Mouse (Mus musculus) forebrain, embryonic 11.5 days (tissue): ENCODE data around the gene Daw1. TPM values are rescaled to one million over a fixed set of nuclear protein-coding genes. Genes with fewer than 3 reads are reported as not detected.

Experiments
- ATAC-seq: fragments of 200-750 bp; cut with Nextera tagmentation; replicated peaks from 2 replicates; pipeline ENCODE4 v1.8.0; 2017; ENCODE audit warnings: moderate TSS enrichment; ENCODE audit not compliant: low FRiP score
- DNase-seq: peaks from one replicate; pipeline ENCODE4 v3.0.0-alpha.2; 2017; ENCODE audit warnings: low spot score
- H3K27ac ChIP-seq: fragments of 300-500 bp; sonication (generic); 2 replicates; pipeline ENCODE4 v1.5.1; 2014; ENCODE audit warnings: low read depth, low read length
- H3K27me3 ChIP-seq: fragments of 300-500 bp; sonication (generic); 2 replicates; pipeline ENCODE4 v1.6.1; 2014; ENCODE audit warnings: mild to moderate bottlenecking, low read length, mixed read lengths; ENCODE audit not compliant: control insufficient read depth, insufficient read depth
- H3K36me3 ChIP-seq: fragments of 300-500 bp; sonication (generic); 2 replicates; pipeline ENCODE4 v1.6.1; 2014; ENCODE audit warnings: mild to moderate bottlenecking, low read length, moderate library complexity, mixed read lengths; ENCODE audit not compliant: control insufficient read depth, insufficient read depth
- H3K4me1 ChIP-seq: fragments of 300-500 bp; sonication (generic); replicated peaks from 2 replicates; pipeline ENCODE4 v1.6.1; 2014; ENCODE audit warnings: low read length, mixed read lengths; ENCODE audit not compliant: control insufficient read depth, insufficient read depth
- H3K4me2 ChIP-seq: fragments of 300-500 bp; sonication (generic); 2 replicates; pipeline ENCODE4 v1.6.1; 2014; ENCODE audit warnings: low read depth, mild to moderate bottlenecking, low read length, moderate library complexity, mixed read lengths; ENCODE audit not compliant: severe bottlenecking
- H3K4me3 ChIP-seq: fragments of 300-500 bp; sonication (generic); 2 replicates; pipeline ENCODE4 v1.5.1; 2014; ENCODE audit warnings: low read depth, low read length
- H3K9ac ChIP-seq: fragments of 300-500 bp; sonication (generic); 2 replicates; pipeline ENCODE4 v1.6.1; 2014; ENCODE audit warnings: low read length
- H3K9me3 ChIP-seq: fragments of 300-500 bp; sonication (generic); 2 replicates; pipeline ENCODE4 v1.6.1; 2016; ENCODE audit warnings: low read length, mixed read lengths; ENCODE audit not compliant: control insufficient read depth
- WGBS: fragments of 180-500 bp; shearing (Covaris S2); extraction: QIAGEN DNeasy Blood & Tissue Kit; methylation state at CpG from one replicate; pipeline ENCODE4 v1.1.7; 2014; 5-methylcytosine and 5-hydroxymethylcytosine counted together
- polyA plus RNA-seq: library from polyadenylated mRNA; unstranded; fragments of >200 nt; fragmentation: Nextera tagmentation; extraction: Ambion mirVana; gene quantifications from 2 replicates; pipeline ENCODE4 v1.2.1, GENCODE M21; 2014

Daw1 gene
- polyA plus RNA-seq, 1 experiment from 2014 or later, result 0.59 TPM

GRCm38 (mm10) chr1:83135829-83136228, 23.7 kb upstream of the Daw1 start:
- H3K4me2 ChIP-seq, result no peak overlapping the region

DNA sequence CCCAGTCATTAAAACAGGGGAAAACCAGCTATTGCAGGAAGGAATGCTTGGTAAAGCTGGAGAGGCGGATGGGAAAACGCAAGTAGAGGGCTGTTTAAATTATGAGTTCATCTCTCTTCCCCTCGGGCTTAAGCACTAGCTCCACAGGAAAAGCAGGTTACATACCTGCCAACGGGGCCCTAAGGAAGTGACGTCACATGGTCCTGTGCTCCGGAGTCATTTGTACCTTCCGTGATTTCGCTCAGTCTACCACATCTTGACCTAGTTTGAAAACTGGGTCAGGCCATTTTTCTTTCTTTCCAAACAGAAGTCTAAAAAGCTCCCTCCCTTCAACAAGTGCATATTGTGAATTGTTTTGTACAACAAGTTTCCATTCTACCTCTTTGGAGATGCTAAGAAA, 21.7 kb upstream of the Daw1 start:
- H3K27ac ChIP-seq, result no peak overlapping the region
- no peak overlapping the region for H3K4me3 ChIP-seq
- no peaks in the 10 kb centered on the region for H3K4me1 ChIP-seq
- no peak overlapping the region for H3K9ac ChIP-seq
- H3K36me3 ChIP-seq, result no peaks in the 10 kb centered on the region
- ATAC-seq (no peak), DNase-seq (no peak)
- WGBS, result 91% methylated on average over 8 of the region's 8 CpGs
- H3K4me2 ChIP-seq, result no peak overlapping the region
- no peaks in the 10 kb centered on the region for H3K27me3 ChIP-seq
- H3K9me3 ChIP-seq, result no peaks in the 10 kb centered on the region

More at GRCm38 (mm10) chr1:83135829-83136228, 23.7 kb upstream of the Daw1 start:
- H3K4me3 ChIP-seq, result no peak overlapping the region
- 85% methylated on average over 7 of the region's 7 CpGs for WGBS
- H3K27me3 ChIP-seq, result no peaks in the 10 kb centered on the region
- no peaks in the 10 kb centered on the region for H3K36me3 ChIP-seq
- no peak for DNase-seq
- ATAC-seq, result no peak
- H3K9me3 ChIP-seq, result no peaks in the 10 kb centered on the region
- H3K27ac ChIP-seq, result no peak overlapping the region
- H3K9ac ChIP-seq, result no peak overlapping the region
- H3K4me1 ChIP-seq, result no peaks in the 10 kb centered on the region

GRCm38 (mm10) chr1:83138721-83139120, 20.8 kb upstream of the Daw1 start:
- Histone ChIP-seq H3K4me3 (no peak overlapping the region), H3K4me1 (no peaks in the 10 kb centered on the region), H3K4me2 (no peak overlapping the region), H3K27ac (no peak overlapping the region), H3K9me3 (no peaks in the 10 kb centered on the region), H3K27me3 (no peaks in the 10 kb centered on the region), H3K9ac (no peak overlapping the region), H3K36me3 (no peaks in the 10 kb centered on the region)
- DNase-seq (no peak), ATAC-seq (no peak)
- 89% methylated on average over 6 of the region's 6 CpGs for WGBS

- Histone ChIP-seq H3K36me3 (no peaks in the 10 kb centered on the region), H3K4me2 (no peak overlapping the region), H3K9me3 (no peaks in the 10 kb centered on the region), H3K27me3 (no peaks in the 10 kb centered on the region), H3K4me3 (no peak overlapping the region), H3K9ac (no peak overlapping the region), H3K4me1 (no peaks in the 10 kb centered on the region), H3K27ac (no peak overlapping the region)
- no peak for DNase-seq
- 85% methylated on average over 8 of the region's 8 CpGs for whole genome bisulfite sequencing
- ATAC-seq, result no peak
Measured at GRCm38 (mm10) chr1:83141510-83141909, 18.0 kb upstream of the Daw1 start.

- no peak overlapping the region for H3K27ac ChIP-seq
- H3K4me2 ChIP-seq, result no peak overlapping the region
- no peaks in the 10 kb centered on the region for H3K4me1 ChIP-seq
- no peaks in the 10 kb centered on the region for H3K27me3 ChIP-seq
- H3K36me3 ChIP-seq, result no peaks in the 10 kb centered on the region
- DNase-seq, result no peak
- H3K9me3 ChIP-seq, result no peaks in the 10 kb centered on the region
- no peak overlapping the region for H3K9ac ChIP-seq
- H3K4me3 ChIP-seq, result no peak overlapping the region
- 89% methylated on average over 5 of the region's 5 CpGs for WGBS
- no peak for ATAC-seq
Measured at GRCm38 (mm10) chr1:83142055-83142454, 17.5 kb upstream of the Daw1 start.

GRCm38 (mm10) chr1:83146547-83146946, 13.0 kb upstream of the Daw1 start:
- no peak for DNase-seq
- Histone ChIP-seq H3K4me2 (no peak overlapping the region), H3K4me3 (no peak overlapping the region)

GRCm38 (mm10) chr1:83150227-83150626, 9.3 kb upstream of the Daw1 start:
- Histone ChIP-seq H3K9ac (no peak overlapping the region), H3K4me2 (no peak overlapping the region), H3K36me3 (no peaks in the 10 kb centered on the region), H3K4me1 (no peaks in the 10 kb centered on the region), H3K9me3 (no peaks in the 10 kb centered on the region), H3K27me3 (no peaks in the 10 kb centered on the region), H3K27ac (no peak overlapping the region), H3K4me3 (no peak overlapping the region)
- 68% methylated on average over 3 of the region's 3 CpGs for WGBS
- ATAC-seq (no peak), DNase-seq (no peak)

More at GRCm38 (mm10) chr1:83146547-83146946, 13.0 kb upstream of the Daw1 start:
- no peak for ATAC-seq
- Histone ChIP-seq H3K9ac (no peak overlapping the region), H3K27ac (no peak overlapping the region), H3K36me3 (no peaks in the 10 kb centered on the region), H3K9me3 (no peaks in the 10 kb centered on the region), H3K27me3 (no peaks in the 10 kb centered on the region), H3K4me1 (no peaks in the 10 kb centered on the region)
- WGBS, result 90% methylated on average over 2 of the region's 2 CpGs

GRCm38 (mm10) chr1:83152961-83153360, 6.6 kb upstream of the Daw1 start:
- no peak for ATAC-seq
- WGBS, result 82% methylated on average over 3 of the region's 3 CpGs
- H3K4me2 ChIP-seq, result no peak overlapping the region
- H3K9ac ChIP-seq, result no peak overlapping the region
- H3K27ac ChIP-seq, result no peak overlapping the region
- H3K27me3 ChIP-seq, result no peaks in the 10 kb centered on the region
- H3K4me3 ChIP-seq, result no peak overlapping the region
- H3K4me1 ChIP-seq, result no peaks in the 10 kb centered on the region
- H3K36me3 ChIP-seq, result no peaks in the 10 kb centered on the region
- no peak for DNase-seq
- no peaks in the 10 kb centered on the region for H3K9me3 ChIP-seq

- ATAC-seq (no peak), DNase-seq (no peak)
- 43% methylated on average over 1 of the region's 1 CpGs for WGBS
- Histone ChIP-seq H3K4me2 (no peak overlapping the region), H3K9ac (no peak overlapping the region), H3K4me3 (no peak overlapping the region), H3K27me3 (no peaks in the 10 kb centered on the region), H3K27ac (no peak overlapping the region), H3K9me3 (no peaks in the 10 kb centered on the region), H3K36me3 (no peaks in the 10 kb centered on the region), H3K4me1 (no peaks in the 10 kb centered on the region)
Measured at GRCm38 (mm10) chr1:83156876-83157275, 2.7 kb upstream of the Daw1 start.
